Mouse (Mus musculus): Measurements from ENCODE around the gene Zfp541. TPM values are rescaled to one million over a fixed set of nuclear protein-coding genes. Genes with fewer than 3 reads are reported as not detected.

Zfp541 gene
- under 1 TPM in 3 of 4 experiments, not detected in 1; 0.10 to 0.28 (median 0.12) TPM for total RNA-seq (2022)

- DNase-seq = no peak
Measured at GRCm38 (mm10) chr7:16061219-16062098, at the start of gene Zfp541. Zfp541 (plus strand) TSS chr7:16061814.

- DNase-seq = peak; percentile 31
Measured at GRCm38 (mm10) chr7:16012576-16013263, 48.9 kb upstream of the Zfp541 start.

GRCm38 (mm10) chr7:16013722-16014275 is 47.8 kb upstream of the Zfp541 start:
- no peak for DNase-seq

GRCm38 (mm10) chr7:16014521-16015175 is 47.0 kb upstream of the Zfp541 start:
- DNase-seq = peak; percentile 72

GRCm38 (mm10) chr7:16015384-16015783 is 46.2 kb upstream of the Zfp541 start:
- DNase-seq = no peak

GRCm38 (mm10) chr7:16018016-16018810 is 43.4 kb upstream of the Zfp541 start:
- no peak for DNase-seq

GRCm38 (mm10) chr7:16019256-16020094 is 42.1 kb upstream of the Zfp541 start:
- no peak for DNase-seq

- DNase-seq = no peak
Measured at GRCm38 (mm10) chr7:16024603-16025222, 36.9 kb upstream of the Zfp541 start.

- peak; percentile 50 for DNase-seq
Measured at GRCm38 (mm10) chr7:16028102-16028927, 33.3 kb upstream of the Zfp541 start.

GRCm38 (mm10) chr7:16031072-16031471 is 30.5 kb upstream of the Zfp541 start:
- DNase-seq = no peak

- no peak for DNase-seq
Measured at GRCm38 (mm10) chr7:16033059-16033458, 28.6 kb upstream of the Zfp541 start.

GRCm38 (mm10) chr7:16033580-16034461 is 27.8 kb upstream of the Zfp541 start:
- no peak for DNase-seq

- DNase-seq = no peak
Measured at GRCm38 (mm10) chr7:16036972-16037371, 24.6 kb upstream of the Zfp541 start.

GRCm38 (mm10) chr7:16039363-16039762 is 22.3 kb upstream of the Zfp541 start:
- no peak for DNase-seq

GRCm38 (mm10) chr7:16041208-16041607 is 20.4 kb upstream of the Zfp541 start:
- no peak for DNase-seq

- no peak for DNase-seq
Measured at GRCm38 (mm10) chr7:16042850-16043775, 18.5 kb upstream of the Zfp541 start.

- DNase-seq = no peak
Measured at GRCm38 (mm10) chr7:16043861-16044435, 17.7 kb upstream of the Zfp541 start.
